Mouse (Mus musculus) kidney, postnatal 4 days (tissue): ENCODE results near the gene Mapk8ip1.
A peak's percentile ranks its signal among the peaks of the same experiment; 100 is the strongest.

ENCODE experiments used
- DNase-seq, 2 experiments: peaks; one replicate each; pipeline ENCODE4 v3.0.0; 2021; ENCODE audit warnings: mixed read lengths in 2 of 2

Gene Mapk8ip1

GRCm38 (mm10) chr2:92401091-92401561 lies at the start of gene Mapk8ip1:
Gene Mapk8ip1, minus strand, starts transcription at chr2:92401263.
- peak; percentile 58 to 67 for DNase-seq

GRCm38 (mm10) chr2:92447121-92447740 lies 46.2 kb upstream of the Mapk8ip1 start:
- no peak for DNase-seq

GRCm38 (mm10) chr2:92446656-92447055 lies 45.6 kb upstream of the Mapk8ip1 start:
- peak; percentile 27 to 46 for DNase-seq

GRCm38 (mm10) chr2:92445890-92446289 lies 44.8 kb upstream of the Mapk8ip1 start:
- no peak for DNase-seq

- no peak for DNase-seq
Measured at GRCm38 (mm10) chr2:92444376-92444775, 43.3 kb upstream of the Mapk8ip1 start.

GRCm38 (mm10) chr2:92443313-92443712 lies 42.2 kb upstream of the Mapk8ip1 start:
- DNase-seq, result no peak

- DNase-seq, result no peak
Measured at GRCm38 (mm10) chr2:92442419-92443001, 41.4 kb upstream of the Mapk8ip1 start.

GRCm38 (mm10) chr2:92440432-92440831 lies 39.4 kb upstream of the Mapk8ip1 start:
- no peak for DNase-seq

- no peak for DNase-seq
Measured at GRCm38 (mm10) chr2:92438567-92438966, 37.5 kb upstream of the Mapk8ip1 start.

- peak; percentile 85 to 88 for DNase-seq
Measured at GRCm38 (mm10) chr2:92437875-92438274, 36.8 kb upstream of the Mapk8ip1 start.

GRCm38 (mm10) chr2:92437366-92437765 lies 36.3 kb upstream of the Mapk8ip1 start:
- DNase-seq, result no peak

GRCm38 (mm10) chr2:92435023-92435422 lies 34.0 kb upstream of the Mapk8ip1 start:
- DNase-seq, result no peak

- no peak for DNase-seq
Measured at GRCm38 (mm10) chr2:92434375-92434745, 33.3 kb upstream of the Mapk8ip1 start.

- peak; percentile 99 for DNase-seq
Measured at GRCm38 (mm10) chr2:92433578-92434374, 32.7 kb upstream of the Mapk8ip1 start, which contains the start of gene Cry2. Gene Cry2, minus strand, starts transcription at chr2:92434043.

GRCm38 (mm10) chr2:92432299-92433295 lies 31.5 kb upstream of the Mapk8ip1 start:
- DNase-seq, result peak; percentile 81 to 85

- DNase-seq, result peak; percentile 21 to 43
Measured at GRCm38 (mm10) chr2:92431611-92432179, 30.6 kb upstream of the Mapk8ip1 start.

GRCm38 (mm10) chr2:92430723-92431541 lies 29.9 kb upstream of the Mapk8ip1 start:
- peak; percentile 63 to 77 for DNase-seq

GRCm38 (mm10) chr2:92430089-92430488 lies 29.0 kb upstream of the Mapk8ip1 start:
- DNase-seq, result no peak

GRCm38 (mm10) chr2:92427882-92428281 lies 26.8 kb upstream of the Mapk8ip1 start:
- DNase-seq, result peak; percentile 79 to 83

- peak; percentile 34 to 60 for DNase-seq
Measured at GRCm38 (mm10) chr2:92426426-92426825, 25.4 kb upstream of the Mapk8ip1 start.

GRCm38 (mm10) chr2:92425366-92425765 lies 24.3 kb upstream of the Mapk8ip1 start:
- DNase-seq, result no peak
